Mouse (Mus musculus) testis, adult 2 months (tissue): ENCODE measurements around the gene Ankrd33b.
A peak's percentile ranks its signal among the peaks of the same experiment; 100 is the strongest.

Experiments
- CTCF ChIP-seq: fragments of 200-500 bp; IDR thresholded peaks from 2 replicates; pipeline ENCODE4 v1.5.1; 2012; ENCODE audit warnings: low read depth, mild to moderate bottlenecking, inconsistent platforms, low read length, moderate library complexity; ENCODE audit not compliant: control insufficient read depth, insufficient read depth, insufficient replicate concordance
- POLR2A ChIP-seq: fragments of 200-500 bp; IDR thresholded peaks from 2 replicates; pipeline ENCODE4 v1.6.1; 2012; ENCODE audit warnings: low read depth, mild to moderate bottlenecking, inconsistent platforms, low read length, moderate library complexity; ENCODE audit not compliant: control insufficient read depth

DNA sequence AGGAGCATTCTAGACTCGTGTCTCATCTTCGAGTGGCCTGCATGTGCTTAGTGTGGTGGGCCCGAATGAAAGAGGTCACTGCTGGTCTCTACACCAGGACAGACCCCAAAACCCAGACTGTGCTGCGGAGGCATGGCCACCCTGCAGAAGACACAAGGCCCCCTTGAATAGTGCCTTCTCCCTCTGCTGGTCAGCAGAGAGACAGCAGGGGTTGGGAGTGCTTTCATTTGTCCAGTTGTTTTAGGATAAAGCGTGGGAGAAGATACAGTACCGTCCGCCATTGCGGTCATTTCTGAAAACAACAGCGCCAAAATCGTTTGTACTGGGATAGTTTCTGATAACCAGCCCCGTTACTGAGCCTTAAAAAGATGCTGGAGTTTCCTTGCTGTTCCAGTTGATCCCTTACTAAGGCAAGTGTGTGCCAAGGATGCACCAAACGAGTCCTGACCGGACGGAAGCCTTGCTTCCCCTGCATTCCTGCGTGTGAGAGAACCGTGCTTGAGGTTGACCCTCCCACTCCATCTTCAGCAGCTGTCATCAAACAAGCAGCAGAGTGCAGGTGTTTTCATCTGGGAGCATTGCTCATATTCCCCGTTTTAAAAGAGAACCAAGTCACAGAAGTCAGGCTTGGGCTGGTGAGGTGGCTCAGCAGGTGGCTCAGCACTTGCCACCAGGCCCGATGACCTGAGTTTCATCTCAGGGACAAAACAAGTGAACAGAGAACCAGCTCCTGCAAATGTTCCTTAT, 108.7 kb downstream of the Ankrd33b start:
- TF ChIP-seq CTCF (peak; percentile 42; the same call in 1 of the 2 replicates), POLR2A (no peak)
